Mouse (Mus musculus): ENCODE measurements around the gene Pxdn.

Pxdn gene

DNA sequence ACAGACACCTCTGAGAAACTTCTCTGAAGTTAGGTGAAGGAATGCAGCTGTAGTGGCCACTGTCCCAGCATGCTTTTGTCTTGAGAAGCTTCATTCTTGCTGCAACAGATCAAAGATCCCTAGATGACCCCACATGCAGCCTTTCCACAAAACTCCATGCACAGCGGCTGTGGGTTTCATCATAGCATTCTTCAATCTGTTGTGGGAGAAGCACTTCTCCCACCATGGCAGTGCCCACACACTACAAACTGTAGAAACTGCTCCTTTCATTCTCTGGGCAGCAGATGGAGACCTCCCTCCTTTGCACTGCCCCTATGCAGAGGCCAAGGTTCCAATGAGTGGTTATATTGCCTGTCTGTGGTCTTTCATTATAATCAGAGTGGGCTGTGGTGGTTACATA is 91.7 kb downstream of the Pxdn start:
- DNase-seq, result no peak

DNA sequence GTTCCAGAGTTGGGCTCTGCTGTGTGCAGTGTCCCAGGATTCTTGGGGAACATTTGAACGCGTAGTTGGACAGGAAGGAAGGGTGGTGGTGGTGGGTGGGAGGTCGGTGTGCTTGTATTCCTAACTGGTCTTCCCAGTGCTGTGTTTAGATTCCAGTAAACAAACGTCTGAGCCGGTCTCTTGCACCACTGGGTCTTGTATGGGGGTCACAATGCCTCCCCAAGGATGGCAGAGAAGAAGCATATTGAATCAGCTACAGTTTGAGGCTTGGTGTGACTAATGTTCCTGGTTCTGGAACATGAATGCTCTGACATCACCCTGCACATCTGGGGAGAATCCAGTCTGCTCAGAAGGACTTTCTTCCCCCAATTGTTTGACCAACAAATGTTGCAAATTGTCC is 93.2 kb downstream of the Pxdn start:
- DNase-seq, result no peak

DNA sequence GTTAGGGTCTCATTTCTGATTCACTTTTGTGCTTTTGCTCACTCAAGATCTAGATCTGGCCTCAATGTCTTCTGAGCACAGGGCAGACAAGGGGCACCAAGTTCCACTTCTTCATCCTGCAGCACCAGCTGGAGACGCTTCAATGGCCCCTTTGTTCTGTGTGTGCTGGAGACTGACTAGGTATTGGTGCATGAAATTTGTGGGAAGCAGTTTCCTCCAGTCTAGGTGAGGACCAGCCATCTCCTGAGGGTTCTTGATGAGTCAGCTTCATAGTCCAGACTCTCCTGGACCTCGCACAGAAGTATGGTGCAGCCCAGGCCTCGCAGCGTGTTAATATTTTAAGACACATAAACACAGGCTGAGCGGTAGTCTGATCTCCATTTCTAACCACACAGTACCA is 97.3 kb downstream of the Pxdn start:
- no peak for DNase-seq

DNA sequence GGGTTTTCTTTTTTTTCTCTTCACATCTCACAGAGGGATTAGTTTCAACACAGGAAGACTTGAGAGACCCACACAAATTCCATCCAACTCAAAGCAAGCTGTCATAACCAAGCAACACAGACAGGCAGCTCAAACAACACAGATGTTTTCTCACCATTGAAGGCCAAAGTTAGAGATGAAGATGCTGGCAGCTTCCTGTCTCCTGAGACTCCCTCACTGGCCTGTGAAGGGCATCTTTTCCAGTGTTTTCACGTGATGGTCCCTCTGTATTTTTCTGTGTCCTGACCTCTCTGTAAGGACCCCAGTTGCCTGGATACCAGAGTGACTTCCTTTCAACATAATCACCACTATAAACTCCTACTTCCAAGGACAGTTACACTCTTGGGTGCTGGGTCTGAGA is 98.0 kb downstream of the Pxdn start:
- DNase-seq, result no peak

DNA sequence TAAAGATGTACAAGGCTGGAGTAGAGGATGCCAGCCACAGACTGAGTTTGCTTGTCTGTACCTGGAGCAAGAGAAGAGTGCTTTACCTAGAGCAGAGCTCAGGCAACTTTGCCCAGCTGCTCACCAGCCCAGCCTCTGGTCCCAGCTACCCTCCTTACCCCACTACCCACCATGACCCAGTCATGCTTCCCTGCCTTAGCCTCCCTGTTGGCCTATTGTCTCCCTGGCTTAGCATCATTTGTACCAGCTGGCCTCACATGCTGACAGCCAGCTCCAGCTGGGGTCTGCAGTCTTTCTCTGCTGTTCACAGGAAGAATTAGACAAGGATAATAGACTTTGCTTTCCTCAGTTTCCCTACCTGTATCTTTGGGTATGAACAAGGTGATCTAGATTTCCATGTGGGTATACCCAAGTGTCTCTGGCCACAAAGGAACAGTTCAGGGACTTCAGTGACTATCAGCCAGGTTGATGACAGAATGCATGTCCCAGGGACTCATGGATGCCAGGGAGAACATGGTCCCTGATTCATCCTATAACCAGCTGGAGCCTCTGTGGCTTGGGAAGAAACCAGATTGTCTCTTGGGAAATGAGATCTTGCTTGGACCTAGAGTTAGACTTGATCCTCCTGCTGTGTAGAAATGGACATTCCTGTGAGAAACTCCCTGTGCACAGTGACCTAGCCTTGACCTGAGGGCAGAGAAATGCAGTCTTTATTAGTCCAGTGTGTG is 98.6 kb downstream of the Pxdn start:
- no peak for DNase-seq

DNA sequence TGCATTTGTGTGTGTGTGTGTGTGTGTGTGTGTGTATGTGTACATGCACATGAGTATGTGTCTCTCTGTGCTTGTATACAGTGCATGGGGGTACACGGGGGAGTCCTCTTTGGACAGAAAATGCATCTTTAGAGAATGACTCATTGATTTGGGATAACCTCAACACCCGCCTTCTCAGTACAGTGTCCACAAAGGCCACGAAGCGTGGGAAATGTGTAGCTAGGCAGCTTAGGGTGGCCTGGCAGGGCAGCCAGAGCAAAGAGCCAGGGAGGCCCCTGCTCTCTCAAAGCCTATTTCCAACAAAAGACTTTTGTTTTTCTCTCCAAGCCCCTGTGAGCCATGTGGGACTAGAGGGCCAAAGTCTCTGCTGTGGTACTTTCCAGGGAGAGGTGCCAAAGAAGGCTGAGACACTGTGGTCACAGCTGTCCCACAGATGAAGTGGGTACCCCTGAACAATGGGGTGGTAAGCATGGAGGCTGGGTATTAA is 99.2 kb downstream of the Pxdn start:
- DNase-seq, result no peak

DNA sequence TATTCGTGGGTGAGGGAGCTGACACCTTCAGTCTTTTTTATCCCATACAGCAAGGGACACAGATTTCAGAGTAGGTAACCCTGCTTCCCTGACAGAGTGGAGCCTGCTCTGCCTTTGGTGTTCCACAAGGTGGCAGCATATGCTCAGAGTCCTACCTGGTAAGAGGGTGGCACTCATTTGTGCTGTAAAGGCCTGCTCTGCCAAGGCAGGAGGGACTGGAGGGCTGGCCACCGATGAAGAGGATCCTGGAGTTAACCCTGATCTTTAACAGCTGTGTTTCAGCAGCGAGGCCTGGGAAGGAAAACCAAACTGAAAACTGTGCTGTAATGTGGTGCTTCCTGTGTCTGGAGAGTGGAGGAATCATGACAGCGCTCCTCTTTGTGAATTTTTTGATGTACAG is 102.2 kb downstream of the Pxdn start:
- peak; percentile 33 for DNase-seq

DNA sequence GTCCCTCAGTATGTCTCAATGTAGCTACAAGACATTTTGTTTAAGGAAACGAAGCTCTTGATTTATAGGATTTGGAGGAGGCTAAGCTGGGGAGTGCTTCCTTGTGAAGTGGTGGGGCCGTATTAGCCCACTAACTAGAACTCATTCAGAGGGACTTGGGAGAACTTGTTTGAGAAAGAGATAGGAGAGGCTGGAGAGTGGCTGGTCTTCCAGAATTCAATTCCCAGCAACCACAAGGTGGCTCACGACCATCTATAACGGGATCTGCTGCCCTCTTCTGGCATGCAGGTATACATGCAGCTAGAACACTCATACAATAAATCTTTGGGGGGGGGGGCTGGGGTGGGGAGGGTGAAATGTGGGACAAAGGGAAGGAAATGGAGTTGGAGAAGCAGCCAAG is 102.7 kb downstream of the Pxdn start:
- no peak for DNase-seq

DNA sequence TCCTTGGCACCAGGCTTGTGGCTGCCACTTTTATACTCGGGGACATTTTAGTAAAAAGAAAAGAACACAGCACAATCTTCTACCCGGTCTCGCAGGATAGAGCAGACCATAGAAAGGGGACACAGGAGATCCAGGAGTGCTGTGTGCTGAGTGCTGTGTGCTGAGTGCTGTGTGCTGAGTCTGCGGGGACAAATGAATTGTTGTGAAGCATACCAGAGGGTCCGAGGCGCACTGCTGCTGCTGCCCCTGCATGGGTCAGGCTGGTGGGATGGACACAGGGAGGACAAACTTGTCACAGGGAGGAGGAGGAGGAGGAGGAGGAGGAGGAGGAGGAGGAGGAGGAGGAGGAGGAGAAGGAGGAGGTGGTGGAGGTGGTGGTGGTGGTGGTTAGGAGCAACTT is 111.4 kb downstream of the Pxdn start:
- DNase-seq, result no peak

DNA sequence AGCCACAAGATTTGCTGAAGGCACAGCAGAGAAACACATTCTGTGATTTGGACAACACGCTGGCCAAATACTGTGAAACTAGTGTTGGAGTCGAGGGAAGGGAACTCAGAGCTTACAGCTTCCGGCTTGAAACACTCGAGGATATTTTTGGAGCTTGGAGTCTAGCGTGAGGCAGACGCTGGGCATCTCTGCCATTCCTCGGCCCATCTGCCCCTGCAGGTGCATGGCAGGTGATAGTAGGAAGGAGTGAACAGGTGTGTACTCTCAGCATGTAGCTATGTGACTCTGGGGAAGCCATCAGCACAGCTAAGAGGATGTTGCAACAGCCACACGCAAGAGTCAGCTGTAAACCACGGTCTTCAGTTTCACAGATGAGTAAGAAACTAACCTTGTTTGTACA is 112.4 kb downstream of the Pxdn start:
- DNase-seq, result no peak

DNA sequence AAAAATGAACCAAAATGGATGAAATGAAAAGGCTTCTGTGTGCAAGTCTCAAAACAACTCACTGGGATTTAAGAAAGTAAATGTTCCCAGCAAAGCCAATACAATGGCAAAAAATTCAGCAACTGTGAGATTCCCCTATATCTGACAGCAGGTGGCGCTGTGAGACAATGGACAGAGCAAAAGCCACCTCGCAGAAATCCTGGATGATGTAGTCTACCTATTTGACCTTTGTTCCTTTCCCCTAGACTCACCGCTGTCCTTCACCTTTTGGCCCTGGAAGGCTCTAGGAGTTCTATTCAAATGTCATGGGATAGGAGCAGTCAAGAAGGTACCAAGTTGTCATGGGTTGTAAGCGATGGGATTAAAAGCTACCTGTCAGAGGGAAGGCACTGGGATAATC is 112.8 kb downstream of the Pxdn start:
- peak; percentile 14 for DNase-seq

DNA sequence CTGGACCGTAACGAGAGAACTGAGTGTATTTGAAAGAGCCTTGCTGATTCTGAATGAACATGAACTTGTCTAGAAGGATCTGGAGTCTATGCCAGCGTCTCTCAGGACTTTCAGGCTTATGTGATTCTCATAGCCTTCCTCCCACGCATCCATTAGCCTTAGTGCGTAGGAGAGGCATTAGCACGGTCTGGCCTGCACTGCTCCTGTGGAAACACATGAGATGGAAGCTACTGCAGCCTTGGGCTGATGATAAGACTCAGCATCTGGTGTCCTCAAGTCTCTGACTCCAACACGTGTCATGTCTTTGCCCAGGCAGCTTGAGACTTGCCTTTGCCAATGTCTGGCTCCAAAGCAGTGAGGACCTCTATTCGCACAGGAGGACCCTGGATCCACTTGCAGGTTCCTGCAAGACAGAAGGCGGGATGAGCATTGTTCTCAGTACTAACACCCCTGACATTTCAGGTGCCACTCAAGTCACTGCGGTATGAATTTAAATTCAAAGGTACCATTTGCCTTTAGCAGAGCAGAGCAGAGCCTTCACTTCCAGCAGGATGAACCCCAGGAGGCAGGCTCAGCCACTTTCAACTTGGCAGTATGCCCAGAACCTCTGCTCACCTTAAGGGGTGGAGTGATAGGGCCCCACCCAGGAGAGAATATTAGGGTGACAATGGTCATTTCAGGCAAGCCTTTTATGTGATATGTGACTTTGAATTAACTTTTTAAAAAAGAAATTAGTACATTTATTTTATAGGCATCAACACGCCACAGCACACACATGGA is 117.5 kb downstream of the Pxdn start:
- no peak for DNase-seq

DNA sequence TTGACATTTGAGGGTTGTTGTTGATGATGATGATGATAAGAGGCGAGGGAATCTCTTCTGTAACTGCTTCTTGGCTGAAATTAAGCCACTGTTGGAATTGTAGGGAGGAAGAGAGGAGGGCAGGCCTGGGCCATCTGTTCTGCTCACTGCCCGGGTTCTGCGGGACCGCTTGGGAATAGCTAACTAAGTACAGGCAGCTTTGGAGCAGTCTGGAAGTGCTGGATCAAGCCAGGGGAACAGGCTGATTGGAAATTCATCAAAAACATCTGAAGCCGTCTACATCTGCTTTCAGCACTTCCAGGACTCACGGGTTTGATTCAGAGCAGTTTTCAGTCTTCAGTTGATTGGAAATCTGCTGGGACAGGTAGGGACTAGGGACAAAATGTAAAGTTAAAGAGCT is 120.6 kb downstream of the Pxdn start:
- no peak for DNase-seq

DNA sequence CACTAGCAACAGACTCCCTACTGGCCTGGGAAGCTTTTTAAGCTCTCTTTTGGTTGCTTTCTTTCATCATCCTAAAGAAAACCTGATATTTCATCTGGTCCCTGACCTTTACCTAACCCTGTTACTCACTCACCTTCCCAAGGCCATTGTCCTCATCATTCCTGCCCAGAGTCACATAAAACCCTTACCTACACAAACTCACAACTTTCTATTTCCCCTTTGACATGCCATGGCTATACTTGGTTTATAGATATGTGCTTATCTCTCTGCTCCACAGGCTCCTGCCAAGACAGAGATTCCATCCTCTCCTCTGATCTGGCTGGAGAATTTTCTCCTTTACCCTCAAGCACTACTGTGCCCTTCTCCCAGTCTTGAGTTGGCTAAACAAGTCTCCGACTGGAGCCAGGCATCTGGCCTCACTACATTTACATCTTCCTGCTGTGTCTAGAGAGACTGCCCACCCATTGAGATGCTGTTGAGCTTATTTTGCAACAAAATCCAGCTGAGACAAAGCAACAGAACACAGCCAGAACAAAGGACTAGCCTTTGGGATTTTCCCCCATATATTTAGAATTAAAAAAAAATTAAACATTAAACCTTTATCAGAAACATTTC is 124.2 kb downstream of the Pxdn start:
- DNase-seq, result no peak

DNA sequence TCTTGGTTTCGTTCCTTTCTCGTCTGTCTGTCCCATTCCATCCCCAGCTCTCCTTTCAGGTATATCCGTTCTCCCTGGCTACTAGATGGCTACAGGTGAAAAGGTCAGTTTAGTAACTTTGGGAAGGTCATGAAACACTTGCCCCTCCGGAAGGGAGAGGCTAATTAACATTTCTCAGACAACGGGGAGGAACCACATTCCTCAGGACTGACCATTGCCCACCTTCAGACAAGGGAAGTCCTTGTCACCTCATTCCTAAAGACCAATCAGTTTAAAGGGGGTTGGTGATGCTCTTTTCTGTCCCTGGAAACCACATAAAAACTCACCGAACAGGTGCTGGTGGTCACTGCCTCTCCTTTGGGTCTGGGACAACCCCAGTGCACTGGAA is 124.7 kb downstream of the Pxdn start:
- DNase-seq, result no peak

All from kidney, adult 11 months (tissue).